Mouse (Mus musculus) heart, embryonic 10.5 days (tissue): Measurements from ENCODE around the gene Olfr1218. TPM values are rescaled to one million over a fixed set of nuclear protein-coding genes. Genes with fewer than 3 reads are reported as not detected.
"Not testable (repeated sequence)": the region's sequence is repeated elsewhere in the genome, so short reads cannot be mapped to it uniquely, and the experiment has no call there.

Experiments used
- DNase-seq: peaks from one replicate; pipeline ENCODE4 v3.0.0-alpha.2; 2017; ENCODE audit warnings: low spot score
- H3K27ac ChIP-seq: fragments of 300-500 bp; sonication (generic); 2 replicates; pipeline ENCODE4 v1.5.1; 2016; ENCODE audit warnings: mild to moderate bottlenecking
- H3K27me3 ChIP-seq: fragments of 300-500 bp; sonication (generic); 2 replicates; pipeline ENCODE4 v1.6.1; 2016; ENCODE audit warnings: mild to moderate bottlenecking; ENCODE audit not compliant: poor library complexity, insufficient read depth, severe bottlenecking
- H3K36me3 ChIP-seq: fragments of 300-500 bp; sonication (generic); 2 replicates; pipeline ENCODE4 v1.6.1; 2016; ENCODE audit warnings: mild to moderate bottlenecking, moderate library complexity
- H3K4me1 ChIP-seq: fragments of 300-500 bp; sonication (generic); 2 replicates; pipeline ENCODE4 v1.6.1; 2016; ENCODE audit warnings: mild to moderate bottlenecking
- H3K4me3 ChIP-seq: fragments of 300-500 bp; sonication (generic); 2 replicates; pipeline ENCODE4 v1.5.1; 2016; ENCODE audit warnings: mild to moderate bottlenecking, moderate library complexity
- H3K9me3 ChIP-seq: fragments of 300-500 bp; sonication (generic); 2 replicates; pipeline ENCODE4 v1.6.1; 2016; ENCODE audit warnings: mild to moderate bottlenecking, moderate library complexity
- WGBS: fragments of 180-500 bp; shearing (Covaris S2); methylation state at CpG from one replicate; pipeline ENCODE4 v1.1.7; 2016; 5-methylcytosine and 5-hydroxymethylcytosine counted together
- polyA plus RNA-seq: library from polyadenylated mRNA; unstranded; fragments of >200 nt; fragmentation: Nextera tagmentation; extraction: Ambion mirVana; gene quantifications from 2 replicates; pipeline ENCODE4 v1.2.1, GENCODE M21; 2016

The Olfr1218 gene
- not detected in 2 replicates for polyA plus RNA-seq

DNA sequence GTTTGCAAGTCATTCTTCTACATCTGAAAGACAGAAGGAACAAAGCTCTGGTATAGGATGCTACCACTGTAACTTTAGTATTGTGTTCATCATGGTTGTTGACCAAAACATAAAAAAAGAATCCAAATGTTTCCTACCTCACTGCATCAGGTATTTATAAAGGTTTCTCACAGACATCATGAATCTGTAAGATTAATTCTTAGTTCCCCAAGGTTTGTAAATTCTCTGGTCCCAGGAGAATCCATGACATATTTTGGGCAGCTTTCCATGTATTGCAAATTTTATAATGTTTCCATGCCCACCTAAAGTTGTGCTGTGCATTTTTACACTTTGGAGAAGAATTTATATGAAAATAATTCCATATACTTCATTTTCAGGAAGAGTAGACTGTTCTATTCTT, at the start of gene Olfr1218:
Olfr1218 (minus strand) TSS at position 101 of the 400 bp plus-strand sequence.
- no peak for DNase-seq
- H3K4me3 ChIP-seq: no peak within 1 kb of the TSS
- H3K27ac ChIP-seq: no peak within 1 kb of the TSS
- no peaks in the 10 kb centered on the region for H3K27me3 ChIP-seq
- H3K9me3 ChIP-seq: no peaks in the 10 kb centered on the region
- H3K36me3 ChIP-seq: no peaks in the 10 kb centered on the region
- H3K4me1 ChIP-seq: no peaks in the 10 kb centered on the region

DNA sequence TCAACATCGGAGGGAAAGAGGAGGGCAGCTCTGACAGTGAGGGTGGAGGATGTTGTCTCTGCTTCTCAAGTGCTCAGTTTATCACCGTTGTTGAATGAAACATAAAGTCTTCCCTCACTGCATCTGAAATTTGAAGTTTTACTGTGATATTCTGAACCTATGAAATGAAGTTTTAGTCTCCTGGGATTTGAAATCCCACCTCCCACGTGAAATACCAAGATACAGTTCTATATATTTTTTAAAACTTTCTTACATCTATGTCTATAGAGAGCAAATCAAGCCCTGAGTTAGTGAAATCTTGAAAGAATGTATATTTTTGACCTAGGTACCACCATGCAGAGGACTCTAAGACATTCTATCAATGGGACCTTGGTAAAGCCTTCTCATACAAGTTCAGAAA, 45.7 kb upstream of the Olfr1218 start, which contains the start of gene Olfr1220:
Olfr1220 (minus strand) TSS at position 101 of the 400 bp plus-strand sequence.
- Histone ChIP-seq H3K9me3 (no peaks in the 10 kb centered on the region), H3K4me1 (no peaks in the 10 kb centered on the region), H3K4me3 (no peak within 1 kb of the TSS), H3K27ac (no peak within 1 kb of the TSS), H3K36me3 (no peaks in the 10 kb centered on the region), H3K27me3 (no peaks in the 10 kb centered on the region)
- WGBS: 73% methylated on average over 3 of the region's 3 CpGs
- DNase-seq: no peak

DNA sequence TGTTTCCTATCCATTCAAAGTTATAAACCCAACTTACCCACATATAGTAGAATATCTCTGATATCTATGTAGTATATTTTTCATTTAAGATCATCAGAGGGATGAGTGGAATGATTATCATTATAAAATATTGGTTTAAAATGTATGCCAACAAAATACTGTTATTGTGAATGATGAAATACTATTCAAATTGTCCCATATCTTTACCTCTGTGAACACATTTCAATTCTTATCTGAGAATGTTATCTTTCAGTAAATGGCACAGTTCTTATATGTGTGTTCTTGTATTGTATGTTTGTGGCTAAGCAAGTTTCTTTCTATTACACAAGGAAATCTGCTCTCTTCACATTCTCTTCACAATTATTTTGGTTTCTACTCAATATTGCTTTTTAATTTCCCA, 44.7 kb upstream of the Olfr1218 start:
- Histone ChIP-seq H3K36me3 (no peaks in the 10 kb centered on the region), H3K4me3 (no peak overlapping the region), H3K27ac (no peak overlapping the region), H3K9me3 (no peaks in the 10 kb centered on the region), H3K27me3 (no peaks in the 10 kb centered on the region), H3K4me1 (no peaks in the 10 kb centered on the region)
- DNase-seq: no peak

DNA sequence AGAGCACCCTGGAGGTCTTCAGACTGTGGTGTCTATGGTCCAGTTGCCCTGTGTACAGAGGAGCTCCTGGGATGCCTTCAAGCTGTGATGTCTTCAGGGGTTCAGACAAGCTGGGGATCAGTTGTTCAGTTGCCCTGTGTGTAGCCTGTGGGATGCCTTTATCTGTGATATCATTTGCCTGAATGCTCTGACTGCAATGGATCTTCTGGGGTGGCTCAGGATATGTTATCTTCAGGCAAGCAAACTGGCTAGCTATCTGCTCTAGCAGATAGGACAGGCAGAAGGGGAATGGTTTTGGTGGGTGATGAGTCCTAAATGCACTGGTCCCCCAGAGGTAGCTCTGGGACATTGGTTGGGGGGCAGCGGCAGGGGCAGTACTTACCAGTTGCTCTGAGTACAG, 32.9 kb upstream of the Olfr1218 start:
- no peaks in the 10 kb centered on the region for H3K9me3 ChIP-seq
- no peaks in the 10 kb centered on the region for H3K27me3 ChIP-seq
- H3K36me3 ChIP-seq: no peaks in the 10 kb centered on the region
- no peaks in the 10 kb centered on the region for H3K4me1 ChIP-seq
- DNase-seq: no peak
- no peak overlapping the region for H3K4me3 ChIP-seq
- WGBS: 95% methylated on average over 1 of the region's 1 CpGs
- no peak overlapping the region for H3K27ac ChIP-seq

- Histone ChIP-seq H3K36me3 (no peaks in the 10 kb centered on the region), H3K4me3 (no peak within 1 kb of the TSS), H3K4me1 (no peaks in the 10 kb centered on the region), H3K27ac (no peak within 1 kb of the TSS), H3K9me3 (no peaks in the 10 kb centered on the region), H3K27me3 (no peaks in the 10 kb centered on the region)
- WGBS: 73% methylated on average over 1 of the region's 1 CpGs
- DNase-seq: no peak
Observed at GRCm38 (mm10) chr2:89083413-89083812, 22.4 kb upstream of the Olfr1218 start, which contains the start of gene Olfr1219. Gene Olfr1219, minus strand, starts transcription at chr2:89083513.

GRCm38 (mm10) chr2:89081487-89081886, 20.5 kb upstream of the Olfr1218 start:
- no peak overlapping the region for H3K27ac ChIP-seq
- H3K36me3 ChIP-seq: no peaks in the 10 kb centered on the region
- DNase-seq: no peak
- H3K4me3 ChIP-seq: no peak overlapping the region
- H3K4me1 ChIP-seq: no peaks in the 10 kb centered on the region
- no peaks in the 10 kb centered on the region for H3K9me3 ChIP-seq
- no peaks in the 10 kb centered on the region for H3K27me3 ChIP-seq

- no peak within 1 kb of the TSS for H3K27ac ChIP-seq
- DNase-seq: no peak
- no peaks in the 10 kb centered on the region for H3K27me3 ChIP-seq
- WGBS: 75% methylated on average over 2 of the region's 2 CpGs
- H3K4me1 ChIP-seq: no peaks in the 10 kb centered on the region
- no peak within 1 kb of the TSS for H3K4me3 ChIP-seq
- H3K36me3 ChIP-seq: no peaks in the 10 kb centered on the region
- no peaks in the 10 kb centered on the region for H3K9me3 ChIP-seq
Observed at GRCm38 (mm10) chr2:89031965-89032364, 29.0 kb downstream of the Olfr1218 start, which contains the start of gene Olfr1217. Gene Olfr1217, minus strand, starts transcription at chr2:89032065.

- not testable (repeated sequence) for DNase-seq, H3K9me3 ChIP-seq, H3K4me1 ChIP-seq, H3K4me3 ChIP-seq, H3K36me3 ChIP-seq, H3K27ac ChIP-seq, H3K27me3 ChIP-seq
- WGBS: 70% methylated on average over 3 of the region's 3 CpGs
Observed at GRCm38 (mm10) chr2:89021436-89021835, 39.6 kb downstream of the Olfr1218 start.

DNA sequence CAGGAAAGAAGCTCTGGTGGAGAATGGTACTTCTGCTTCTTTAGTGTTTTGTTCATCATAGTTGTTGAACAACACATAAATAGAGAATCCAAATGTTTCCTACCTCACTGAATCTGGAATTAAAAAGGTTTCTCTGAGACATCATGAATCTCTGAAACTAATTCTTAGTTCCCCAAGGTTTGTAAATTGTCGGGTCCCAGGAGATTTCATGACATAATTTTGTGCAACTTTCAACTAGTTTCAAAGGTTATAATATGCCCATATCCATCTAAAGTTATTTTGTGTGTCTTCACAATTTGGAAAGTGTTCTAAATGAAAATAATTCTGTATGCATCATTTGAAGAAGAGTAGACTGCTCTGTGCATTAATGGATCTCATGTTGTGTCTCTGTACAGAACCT, 42.7 kb downstream of the Olfr1218 start, which contains the start of gene Olfr1216:
Olfr1216 (minus strand) TSS at position 101 of the 400 bp plus-strand sequence.
- 70% methylated on average over 1 of the region's 1 CpGs for WGBS
- Histone ChIP-seq H3K4me3 (no peak within 1 kb of the TSS), H3K9me3 (no peaks in the 10 kb centered on the region), H3K36me3 (no peaks in the 10 kb centered on the region), H3K27ac (no peak within 1 kb of the TSS), H3K4me1 (no peaks in the 10 kb centered on the region), H3K27me3 (no peaks in the 10 kb centered on the region)
- DNase-seq: no peak

GRCm38 (mm10) chr2:89006873-89007272, 54.1 kb downstream of the Olfr1218 start, which contains the start of gene Olfr1215:
Gene Olfr1215, minus strand, starts transcription at chr2:89006973.
- Histone ChIP-seq H3K4me1 (no peaks in the 10 kb centered on the region), H3K27me3 (no peaks in the 10 kb centered on the region), H3K9me3 (no peaks in the 10 kb centered on the region), H3K4me3 (no peak within 1 kb of the TSS), H3K27ac (no peak within 1 kb of the TSS), H3K36me3 (no peaks in the 10 kb centered on the region)
- WGBS: 71% methylated on average over 2 of the region's 2 CpGs
- no peak for DNase-seq

Other genes with a start within 250 kb of the Olfr1218 start
- not detected in 2 replicates for gene Olfr1202, start 246.7 kb downstream of the Olfr1218 start, polyA plus RNA-seq
- gene Olfr1205, start 231.4 kb downstream of the Olfr1218 start, polyA plus RNA-seq: not detected in 2 replicates
- not detected in 2 replicates for gene Olfr1204, start 211.9 kb downstream of the Olfr1218 start, polyA plus RNA-seq
- gene Olfr1206, start 198.0 kb downstream of the Olfr1218 start, polyA plus RNA-seq: not detected in 2 replicates
- not detected in 2 replicates for gene Olfr1208, start 158.9 kb downstream of the Olfr1218 start, polyA plus RNA-seq
- not detected in 2 replicates for gene Olfr1209, start 146.0 kb downstream of the Olfr1218 start, polyA plus RNA-seq
- gene Olfr1211, start 123.1 kb downstream of the Olfr1218 start, polyA plus RNA-seq: not detected in 2 replicates
- not detected in 2 replicates for gene Olfr1212, start 107.2 kb downstream of the Olfr1218 start, polyA plus RNA-seq
- not detected in 2 replicates for gene Gm13762, start 80.9 kb downstream of the Olfr1218 start, polyA plus RNA-seq
- gene Olfr1214, start 68.5 kb downstream of the Olfr1218 start, polyA plus RNA-seq: not detected in 2 replicates
- gene Olfr1215, start 54.2 kb downstream of the Olfr1218 start, polyA plus RNA-seq: not detected in 2 replicates
- not detected in 2 replicates for gene Olfr1216, start 42.8 kb downstream of the Olfr1218 start, polyA plus RNA-seq
- gene Olfr1217, start 29.1 kb downstream of the Olfr1218 start, polyA plus RNA-seq: not detected in 2 replicates
- not detected in 2 replicates for gene Olfr1219, start 22.3 kb upstream of the Olfr1218 start, polyA plus RNA-seq
- gene Olfr1220, start 45.6 kb upstream of the Olfr1218 start, polyA plus RNA-seq: not detected in 2 replicates
- not detected in 2 replicates for gene Olfr1221, start 56.1 kb upstream of the Olfr1218 start, polyA plus RNA-seq
- not detected in 2 replicates for gene Olfr1222, start 71.9 kb upstream of the Olfr1218 start, polyA plus RNA-seq
- not detected in 2 replicates for gene Olfr1223, start 90.4 kb upstream of the Olfr1218 start, polyA plus RNA-seq
- gene Olfr1224-ps1, start 102.9 kb upstream of the Olfr1218 start, polyA plus RNA-seq: not detected in 2 replicates
- not detected in 2 replicates for gene Olfr1225, start 113.5 kb upstream of the Olfr1218 start, polyA plus RNA-seq
- not detected in 2 replicates for gene Olfr1226, start 138.9 kb upstream of the Olfr1218 start, polyA plus RNA-seq
- gene Olfr1228, start 192.9 kb upstream of the Olfr1218 start, polyA plus RNA-seq: not detected in 2 replicates
- not detected in 2 replicates for gene Olfr1229, start 226.8 kb upstream of the Olfr1218 start, polyA plus RNA-seq
- gene Olfr1230, start 236.1 kb upstream of the Olfr1218 start, polyA plus RNA-seq: not detected in 2 replicates
- not detected in 2 replicates for gene Olfr1231, start 245.9 kb upstream of the Olfr1218 start, polyA plus RNA-seq